Mouse (Mus musculus): ENCODE measurements at regions not wholly inside any gene's neighbourhood (a gene's known extent, or its start where the extent isn't known, plus 50 kb on each side); places are given as distances from the start of the nearest gene placed in this dataset.

DNA sequence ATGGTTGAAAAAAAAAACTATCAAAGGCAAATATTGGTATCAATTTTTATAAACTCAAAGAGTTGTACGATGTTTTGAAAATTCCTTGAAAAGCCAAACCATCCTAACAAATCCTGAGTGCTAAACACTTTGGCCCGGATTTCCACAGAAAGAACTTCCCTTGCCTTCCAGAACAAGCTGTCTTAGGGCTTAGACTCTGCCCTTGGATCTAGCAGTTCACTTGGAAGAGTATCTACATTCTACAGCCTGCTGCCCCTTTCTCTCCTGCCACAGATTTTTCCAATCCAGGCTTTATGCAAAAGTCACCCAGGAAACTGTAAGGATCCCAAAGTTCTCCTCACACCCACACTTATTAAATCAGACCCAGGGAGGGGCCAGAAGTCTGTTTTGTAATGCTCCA lies 57.6 kb upstream of the Gdf10 start:
- DNase-seq, result no peak

- DNase-seq, result no peak
Observed at GRCm38 (mm10) chr14:33867674-33868073, 55.7 kb upstream of the Gdf10 start.
